Comparison of ENCODE assay signal across 10 mouse cellular contexts in genomic region chr12:5166141-5166540, GRCm38 (mm10).
DNase-seq lines count a peak whose midpoint lies in the region; ATAC-seq and TF ChIP-seq lines count a peak whose summit lies in the region.
"Had no signal": no experiment of that assay in that cellular context is flagged by ENCODE, and none has a peak within 500 bp of the region (broad histone marks: within the 10 kb centered on the region; RNA-seq: fewer than 3 reads in every experiment).

No protein-coding gene starts in this region.

- no peak for TF ChIP-seq POLR2A in ES-Bruce4 (IDR thresholded peaks at IDR 0.05; ENCODE audit: insufficient read depth, low read length)

- no peak overlapping the region for H3K9ac ChIP-seq in ES-Bruce4 (ENCODE audit: low read depth, poor library complexity, severe bottlenecking)
- H3K9ac ChIP-seq: liver, embryonic 13.5 days had no signal

- no peak for TF ChIP-seq EP300 in ES-Bruce4 (IDR thresholded peaks at IDR 0.05; ENCODE audit: insufficient read depth, low read depth, low read length)

- no peaks in the 10 kb centered on the region for H3K4me1 ChIP-seq in ES-Bruce4 (ENCODE audit: control insufficient read depth, insufficient read depth, low read length)
- H3K4me1 ChIP-seq: liver, embryonic 13.5 days had no signal

- no peak for ATAC-seq in inflammation-experienced regulatory T-cells, adult 6 months

- peak; percentile 38 for TF ChIP-seq CTCF in ES-Bruce4 (IDR thresholded peaks at IDR 0.05; ENCODE audit: low read depth, low read length)

- H3K27ac ChIP-seq in ES-Bruce4 (ENCODE audit: insufficient read depth, low read length) = no peak overlapping the region
- H3K27ac ChIP-seq: liver, embryonic 13.5 days had no signal

- H3K27me3 ChIP-seq in ES-Bruce4 (ENCODE audit: control insufficient read depth, insufficient read depth, low read length, poor library complexity, severe bottlenecking) = no peaks in the 10 kb centered on the region
- H3K27me3 ChIP-seq: liver, embryonic 13.5 days had no signal

- no peaks in the 10 kb centered on the region for H3K36me3 ChIP-seq in ES-Bruce4 (ENCODE audit: control insufficient read depth, insufficient read depth, low read length, poor library complexity, severe bottlenecking)
- H3K36me3 ChIP-seq: liver, embryonic 13.5 days had no signal

- H3K4me3 ChIP-seq in ES-Bruce4 (ENCODE audit: low read depth, low read length) = no peak overlapping the region
- H3K4me3 ChIP-seq: liver, embryonic 13.5 days had no signal

- no peaks in the 10 kb centered on the region for H3K9me3 ChIP-seq in ES-Bruce4 (replicated peaks; ENCODE audit: control insufficient read depth, insufficient read depth, low read length, poor library complexity, severe bottlenecking)
- H3K9me3 ChIP-seq: liver, embryonic 13.5 days had no signal

- DNase-seq in cerebellum, postnatal 14 days = peak; percentile 69 to 78
- no peak for DNase-seq in cerebellum, postnatal 4 days (ENCODE audit: low spot score in 2 of 2)
- DNase-seq in gastrocnemius, postnatal 25 days = peak; percentile 42
- DNase-seq in lung, postnatal 4 days = peak; percentile 29 to 34
- DNase-seq in urinary bladder, adult 2 months (ENCODE audit: low spot score) = no peak
- DNase-seq in right cerebral cortex, adult 18-20 months = no peak
- DNase-seq: cerebellum, adult 11-12 months; liver, embryonic 13.5 days had no signal

Comparison
In these comparisons a context has a peak if more than half of its experiments do, and no peak if none do; other contexts are left out.
1. DNase-seq: peak in cerebellum, postnatal 14 days (2 of 2), gastrocnemius, postnatal 25 days (single experiment) and lung, postnatal 4 days (2 of 2); none in cerebellum, postnatal 4 days (0 of 2), urinary bladder, adult 2 months (single experiment) and right cerebral cortex, adult 18-20 months (single experiment).